Mouse (Mus musculus): ENCODE measurements around the gene Col4a5.

DNA sequence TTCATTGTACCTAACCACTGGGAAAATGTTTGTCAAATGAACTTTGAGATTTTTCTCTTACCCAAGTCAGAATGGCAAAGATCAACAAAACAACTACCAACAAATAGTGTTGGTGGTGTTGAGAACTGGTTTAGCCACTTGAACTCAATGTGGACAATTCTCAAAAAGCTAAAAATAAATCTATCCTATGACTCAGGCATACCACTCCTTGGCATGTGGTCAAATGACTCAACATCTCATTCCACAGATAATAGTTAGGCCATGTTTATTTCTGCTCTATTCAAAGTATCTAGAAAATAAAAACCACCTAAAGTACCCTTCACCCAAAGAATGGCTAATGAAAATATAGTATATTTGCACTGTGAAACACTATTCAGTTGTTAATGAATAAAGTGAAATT, 58.3 kb downstream of the Col4a5 start:
- TF ChIP-seq ZC3H11A (IDR thresholded peaks at IDR 0.05; ENCODE audit: borderline replicate concordance, low read depth, low read length) (no peak), HCFC1 (IDR thresholded peaks at IDR 0.05; ENCODE audit: borderline replicate concordance, insufficient read depth, low read length) (no peak), ZNF384 (IDR thresholded peaks at IDR 0.05; ENCODE audit: low read depth, low read length) (no peak), MAFK (IDR thresholded peaks at IDR 0.05; ENCODE audit: insufficient read depth, low read depth, low read length) (no peak), CHD2 (IDR thresholded peaks at IDR 0.05; ENCODE audit: low read depth, low read length) (no peak)
